Mouse (Mus musculus): ENCODE measurements at regions not wholly inside any gene's neighbourhood (a gene's known extent, or its start where the extent isn't known, plus 50 kb on each side); places are given as distances from the start of the nearest gene placed in this dataset.

- no peak; the same call in 1 of the 2 replicates for TF ChIP-seq CTCF (IDR thresholded peaks at IDR 0.05; ENCODE audit: control insufficient read depth, insufficient read depth, insufficient replicate concordance, low read depth, low read length)
- no peak for TF ChIP-seq POLR2A (IDR thresholded peaks at IDR 0.05; ENCODE audit: control insufficient read depth, low read depth, low read length)
Measured at GRCm38 (mm10) chr2:170218230-170219044, 70.5 kb upstream of the Zfp217 start.

All from testis, adult 2 months (tissue).